Mouse (Mus musculus): ENCODE results near the gene Wdr20. TPM values are rescaled to one million over a fixed set of nuclear protein-coding genes. Genes with fewer than 3 reads are reported as not detected.

Wdr20 gene
- polyA plus RNA-seq, 1 experiment from 2014 or later, result 27.1 TPM

DNA sequence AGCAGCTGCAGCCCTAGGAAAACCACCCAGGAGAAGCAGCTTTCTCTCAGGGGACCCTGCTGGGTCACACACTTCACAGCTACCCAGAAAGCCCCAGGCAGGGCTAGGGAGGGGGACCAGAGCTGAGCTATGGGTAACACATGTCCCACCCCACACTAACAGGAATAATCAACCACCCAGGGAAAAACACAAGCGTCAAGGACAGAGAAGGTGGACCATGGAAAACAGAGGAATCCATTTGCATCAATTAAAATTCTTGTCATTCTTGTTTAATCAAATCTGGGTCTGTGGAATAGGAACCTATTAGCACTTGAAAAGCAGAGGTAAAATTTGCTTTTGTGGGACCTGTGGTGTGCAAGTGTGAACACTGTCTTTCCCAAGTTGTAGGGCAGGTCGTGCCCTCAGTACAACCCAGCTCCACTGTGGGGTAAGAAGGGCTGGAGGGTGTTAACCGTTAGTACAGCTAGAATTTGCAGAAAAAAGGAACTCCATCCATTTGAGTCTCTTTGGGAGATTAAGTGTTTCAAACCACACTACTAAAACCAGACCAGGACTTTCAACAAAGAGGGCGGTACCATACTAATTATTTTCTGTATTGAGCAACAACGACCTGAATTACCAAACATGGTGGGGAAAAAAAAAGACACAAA, 99.6 kb downstream of the Wdr20 start:
- H3K27ac ChIP-seq (replicated peaks), result peak overlapping the region; percentile 84
- ATAC-seq (ENCODE audit: low read depth), result no peak
- H3K9me3 ChIP-seq, result no peaks in the 10 kb centered on the region
- H3K36me3 ChIP-seq, result no peaks in the 10 kb centered on the region
- no peak overlapping the region for H3K4me3 ChIP-seq
- H3K27me3 ChIP-seq, result no peaks in the 10 kb centered on the region
- peak overlapping the region; percentile 34 for H3K4me2 ChIP-seq
- 27% methylated on average over 5 of the region's 5 CpGs for WGBS
- peak overlapping the region; percentile 2; the same call in 1 of the 2 replicates for H3K9ac ChIP-seq
- peaks cover 32% of the 10 kb centered on the region for H3K4me1 ChIP-seq (replicated peaks)

DNA sequence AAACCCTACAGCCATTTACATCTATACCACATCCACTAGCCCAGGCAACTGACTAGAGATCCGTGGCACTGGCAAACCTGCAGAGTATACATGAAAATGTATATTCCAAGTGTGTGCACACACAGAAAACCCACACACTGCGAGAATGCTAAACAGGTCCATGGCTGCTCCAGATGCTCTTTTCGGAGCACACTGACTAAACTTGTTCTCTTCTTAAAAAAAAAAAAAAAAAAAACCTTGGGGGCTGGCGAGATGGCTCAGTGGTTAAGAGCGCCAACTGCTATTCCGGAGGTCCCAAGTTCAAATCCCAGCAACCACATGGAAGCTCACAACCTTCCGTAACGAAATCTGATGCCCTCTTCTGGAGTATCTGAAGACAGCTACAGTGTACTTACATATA, 100.1 kb downstream of the Wdr20 start:
- H3K27ac ChIP-seq (replicated peaks), result no peak overlapping the region; the same call in 1 of the 2 replicates
- H3K9ac ChIP-seq, result no peak overlapping the region
- no peak overlapping the region for H3K4me2 ChIP-seq
- H3K36me3 ChIP-seq, result no peaks in the 10 kb centered on the region
- H3K4me3 ChIP-seq, result no peak overlapping the region
- H3K27me3 ChIP-seq, result no peaks in the 10 kb centered on the region
- H3K9me3 ChIP-seq, result no peaks in the 10 kb centered on the region
- no peak for ATAC-seq (ENCODE audit: low read depth)
- H3K4me1 ChIP-seq (replicated peaks), result peaks cover 32% of the 10 kb centered on the region
- WGBS, result 83% methylated on average over 8 of the region's 8 CpGs

- Histone ChIP-seq H3K9me3 (no peaks in the 10 kb centered on the region), H3K4me1 (replicated peaks) (peaks cover 46% of the 10 kb centered on the region), H3K27ac (replicated peaks) (peak within 1 kb of the TSS; percentile 57), H3K9ac (peak within 1 kb of the TSS; percentile 71), H3K27me3 (peaks cover 18% of the 10 kb centered on the region), H3K36me3 (no peaks in the 10 kb centered on the region), H3K4me3 (peak within 1 kb of the TSS; percentile 64), H3K4me2 (peak within 1 kb of the TSS; percentile 72)
- WGBS, result under 1% methylated on average over 71 of the region's 71 CpGs
- peak; percentile 85 for ATAC-seq (ENCODE audit: low read depth)
These were observed 102.8 kb downstream of the Wdr20 start, which contains the start of gene Mok for GRCm38 (mm10) chr12:110840348-110841198. Mok (minus strand) TSS chr12:110840939.

GRCm38 (mm10) chr12:110841731-110842493, 104.2 kb downstream of the Wdr20 start:
- H3K27me3 ChIP-seq, result peaks cover 29% of the 10 kb centered on the region
- H3K9ac ChIP-seq, result no peak overlapping the region
- no peaks in the 10 kb centered on the region for H3K9me3 ChIP-seq
- H3K36me3 ChIP-seq, result no peaks in the 10 kb centered on the region
- ATAC-seq (ENCODE audit: low read depth), result no peak
- peaks cover 44% of the 10 kb centered on the region for H3K4me1 ChIP-seq (replicated peaks)
- no peak overlapping the region for H3K27ac ChIP-seq (replicated peaks)
- no peak overlapping the region for H3K4me2 ChIP-seq
- H3K4me3 ChIP-seq, result no peak overlapping the region
- 72% methylated on average over 5 of the region's 5 CpGs for WGBS

- Histone ChIP-seq H3K9me3 (no peaks in the 10 kb centered on the region), H3K9ac (peak overlapping the region; percentile 65), H3K36me3 (no peaks in the 10 kb centered on the region), H3K27ac (replicated peaks) (no peak overlapping the region), H3K4me2 (peak overlapping the region; percentile 60), H3K4me3 (peak overlapping the region; percentile 44), H3K4me1 (replicated peaks) (peaks cover 36% of the 10 kb centered on the region), H3K27me3 (peaks cover 34% of the 10 kb centered on the region)
- 19% methylated on average over 32 of the region's 32 CpGs for WGBS
- no peak; the same call in 1 of the 2 replicates for ATAC-seq (ENCODE audit: low read depth)
These were observed 105.7 kb downstream of the Wdr20 start for GRCm38 (mm10) chr12:110843194-110844048.

DNA sequence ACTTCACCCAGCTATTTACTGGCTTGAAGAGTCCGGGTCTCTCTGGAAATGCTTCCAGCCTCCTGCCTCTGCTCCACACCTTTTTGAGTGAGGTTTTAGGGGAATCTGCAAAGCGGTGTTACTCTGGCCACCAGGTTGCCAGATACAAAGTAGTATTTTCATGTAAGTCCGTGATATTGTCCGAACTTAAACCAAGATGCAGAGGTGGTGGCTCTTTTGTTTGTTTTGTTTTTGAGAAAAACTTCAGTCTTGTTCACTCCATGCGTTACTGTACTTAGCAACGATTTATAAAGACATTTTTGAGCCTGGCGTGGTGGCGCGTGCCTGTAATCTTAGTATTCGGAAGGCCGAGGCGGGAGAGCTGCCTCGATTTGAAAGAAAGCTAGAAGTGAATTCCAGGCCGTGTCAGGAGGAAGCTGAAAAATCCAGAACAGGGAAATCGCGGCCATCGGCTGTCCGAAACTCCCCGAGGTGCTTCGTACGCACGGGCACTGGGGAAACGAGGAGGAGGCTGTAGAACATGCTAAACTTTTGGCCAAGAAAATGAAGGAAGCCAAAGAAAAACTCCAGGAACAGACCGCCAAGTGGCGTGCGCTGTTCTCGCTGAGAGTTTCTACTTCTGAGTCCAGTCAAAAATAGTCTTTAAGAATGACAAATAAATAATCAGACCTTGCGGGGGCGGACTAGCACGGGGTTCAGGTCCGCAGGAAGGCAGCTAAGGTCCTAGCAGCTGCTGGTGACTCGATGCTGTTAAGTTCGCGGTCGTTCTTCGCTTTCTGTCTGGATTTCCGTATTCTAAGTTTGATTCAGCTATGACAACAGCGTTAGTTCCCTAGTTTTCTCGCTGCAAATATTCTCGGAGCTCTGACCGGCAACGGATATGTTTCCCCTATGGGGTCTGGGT, 106.7 kb downstream of the Wdr20 start:
- no peaks in the 10 kb centered on the region for H3K9me3 ChIP-seq
- H3K27ac ChIP-seq (replicated peaks), result 0 out of 2 replicates have a peak overlapping the region, but pooled peaks have one; percentile 18
- H3K4me2 ChIP-seq, result peak overlapping the region; percentile 60
- WGBS, result 1% methylated on average over 42 of the region's 42 CpGs
- peak overlapping the region; percentile 44 for H3K4me3 ChIP-seq
- H3K9ac ChIP-seq, result peak overlapping the region; percentile 65
- no peaks in the 10 kb centered on the region for H3K36me3 ChIP-seq
- H3K27me3 ChIP-seq, result peaks cover 34% of the 10 kb centered on the region
- peaks cover 36% of the 10 kb centered on the region for H3K4me1 ChIP-seq (replicated peaks)
- ATAC-seq (ENCODE audit: low read depth), result no peak

DNA sequence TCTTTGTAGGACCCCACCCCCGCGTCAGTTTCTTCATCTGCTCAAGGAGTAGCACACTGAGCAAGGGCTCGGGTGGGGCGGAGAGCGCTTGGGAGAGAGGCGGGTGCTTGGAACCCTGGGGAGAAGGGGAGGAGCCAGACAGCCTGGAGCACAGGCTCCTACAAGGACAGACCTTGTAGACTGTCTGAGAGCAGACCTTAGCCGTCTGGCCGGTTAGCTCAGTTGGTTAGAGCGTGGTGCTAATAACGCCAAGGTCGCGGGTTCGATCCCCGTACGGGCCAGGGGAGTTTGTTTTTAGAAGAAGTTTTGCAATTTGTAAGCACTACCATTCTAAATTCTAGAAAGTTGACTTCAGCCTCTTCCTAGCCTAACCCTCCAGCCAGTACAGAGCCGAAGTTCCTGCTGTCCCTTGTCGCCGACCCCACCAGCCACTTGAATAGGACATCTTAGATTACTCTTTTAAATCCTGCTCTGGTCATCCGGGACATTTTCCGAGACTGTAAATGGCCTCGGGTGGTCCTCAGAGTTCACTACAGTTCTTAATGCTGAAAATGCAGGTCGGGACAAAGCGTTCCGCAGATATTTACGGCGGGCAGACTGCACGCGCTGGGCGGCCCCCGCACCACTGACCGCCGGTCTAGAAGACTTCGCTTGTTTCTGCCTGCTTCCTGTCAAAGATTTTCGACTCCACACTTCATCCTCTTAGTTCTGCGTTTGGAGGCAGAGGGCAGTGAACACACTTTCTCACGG, 107.6 kb downstream of the Wdr20 start:
- peak overlapping the region; percentile 23; the same call in 1 of the 2 replicates for H3K27ac ChIP-seq (replicated peaks)
- H3K4me1 ChIP-seq (replicated peaks), result peaks cover 31% of the 10 kb centered on the region
- WGBS, result under 1% methylated on average over 36 of the region's 36 CpGs
- peak overlapping the region; percentile 44 for H3K4me3 ChIP-seq
- H3K36me3 ChIP-seq, result no peaks in the 10 kb centered on the region
- H3K27me3 ChIP-seq, result peaks cover 34% of the 10 kb centered on the region
- H3K9ac ChIP-seq, result peak overlapping the region; percentile 63
- peak overlapping the region; percentile 60 for H3K4me2 ChIP-seq
- ATAC-seq (ENCODE audit: low read depth), result peak; percentile 58
- H3K9me3 ChIP-seq, result no peaks in the 10 kb centered on the region

DNA sequence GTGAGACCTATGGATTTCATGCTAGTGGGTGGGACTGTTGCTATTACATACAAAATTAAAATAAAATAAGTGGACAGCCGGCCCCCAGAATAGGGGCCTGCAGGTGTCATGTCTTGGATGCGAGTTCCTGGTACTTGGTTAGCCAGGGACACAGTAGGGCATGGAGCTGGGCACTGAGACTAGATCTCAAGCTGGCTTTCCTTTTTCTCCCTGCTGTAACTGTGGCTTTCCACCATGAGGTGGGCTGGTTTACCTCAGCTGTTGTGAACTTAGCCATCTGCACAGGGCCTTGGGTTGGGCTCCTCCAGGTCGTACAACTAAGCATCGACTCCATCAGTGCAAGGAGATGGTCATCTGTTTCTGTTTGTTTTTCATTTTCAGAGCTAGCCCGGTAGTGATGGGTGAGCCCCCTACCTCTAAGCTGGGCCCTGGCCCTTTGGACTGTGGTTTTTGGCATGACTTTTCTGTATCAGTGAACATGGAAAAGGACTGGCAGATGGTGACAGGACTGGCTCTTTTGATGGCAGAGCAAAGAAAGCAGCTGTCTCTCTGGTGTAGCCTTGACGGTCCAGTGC, 108.5 kb downstream of the Wdr20 start:
- H3K4me3 ChIP-seq, result peak overlapping the region; percentile 44
- H3K27ac ChIP-seq (replicated peaks), result no peak overlapping the region
- no peaks in the 10 kb centered on the region for H3K36me3 ChIP-seq
- H3K9me3 ChIP-seq, result no peaks in the 10 kb centered on the region
- peak overlapping the region; percentile 60 for H3K4me2 ChIP-seq
- WGBS, result 67% methylated on average over 6 of the region's 6 CpGs
- peaks cover 39% of the 10 kb centered on the region for H3K4me1 ChIP-seq (replicated peaks)
- no peak for ATAC-seq (ENCODE audit: low read depth)
- H3K27me3 ChIP-seq, result peaks cover 34% of the 10 kb centered on the region
- H3K9ac ChIP-seq, result peak overlapping the region; percentile 61

GRCm38 (mm10) chr12:110850010-110850928, 112.5 kb downstream of the Wdr20 start, which contains the start of gene Zfp839:
Zfp839 (plus strand) TSS chr12:110850253.
- peaks cover 28% of the 10 kb centered on the region for H3K4me1 ChIP-seq (replicated peaks)
- peak within 1 kb of the TSS; percentile 92 for H3K9ac ChIP-seq
- H3K36me3 ChIP-seq, result peaks cover 4% of the 10 kb centered on the region
- no peaks in the 10 kb centered on the region for H3K9me3 ChIP-seq
- H3K4me2 ChIP-seq, result peak within 1 kb of the TSS; percentile 75
- peaks cover 19% of the 10 kb centered on the region for H3K27me3 ChIP-seq
- WGBS, result under 1% methylated on average over 87 of the region's 89 CpGs
- ATAC-seq (ENCODE audit: low read depth), result peak; percentile 87
- peak within 1 kb of the TSS; percentile 73 for H3K27ac ChIP-seq (replicated peaks)
- peak within 1 kb of the TSS; percentile 85 for H3K4me3 ChIP-seq
